Mouse (Mus musculus) hindbrain, embryonic 13.5 days (tissue): ENCODE results near the gene Srgap1. TPM values are rescaled to one million over a fixed set of nuclear protein-coding genes. Genes with fewer than 3 reads are reported as not detected.

Experiments
- ATAC-seq: fragments of 200-750 bp; cut with Nextera tagmentation; 2 replicates; pipeline ENCODE4 v1.8.0; 2017; ENCODE audit warnings: moderate TSS enrichment; ENCODE audit not compliant: low FRiP score
- H3K27ac ChIP-seq: fragments of 300-500 bp; sonication (generic); 2 replicates; pipeline ENCODE4 v1.5.1; 2015; ENCODE audit warnings: inconsistent platforms, mild to moderate bottlenecking, moderate library complexity
- H3K27me3 ChIP-seq: fragments of 300-500 bp; sonication (generic); 2 replicates; pipeline ENCODE4 v1.6.1; 2015; ENCODE audit warnings: mild to moderate bottlenecking, inconsistent platforms
- H3K36me3 ChIP-seq: fragments of 300-500 bp; sonication (generic); 2 replicates; pipeline ENCODE4 v1.6.1; 2015; ENCODE audit warnings: mild to moderate bottlenecking, inconsistent platforms
- H3K4me1 ChIP-seq: fragments of 300-500 bp; sonication (generic); replicated peaks from 2 replicates; pipeline ENCODE4 v1.6.1; 2015; ENCODE audit warnings: inconsistent platforms
- H3K4me2 ChIP-seq: fragments of 300-500 bp; sonication (generic); 2 replicates; pipeline ENCODE4 v1.6.1; 2015; ENCODE audit warnings: inconsistent platforms, mild to moderate bottlenecking, moderate library complexity
- H3K4me3 ChIP-seq: fragments of 300-500 bp; sonication (generic); 2 replicates; pipeline ENCODE4 v1.5.1; 2015; ENCODE audit warnings: mild to moderate bottlenecking, inconsistent platforms
- H3K9ac ChIP-seq: fragments of 300-500 bp; sonication (generic); 2 replicates; pipeline ENCODE4 v1.6.1; 2015; ENCODE audit warnings: mild to moderate bottlenecking, inconsistent platforms
- H3K9me3 ChIP-seq: fragments of 300-500 bp; sonication (generic); 2 replicates; pipeline ENCODE4 v1.6.1; 2016; ENCODE audit warnings: inconsistent platforms
- WGBS: fragments of 180-500 bp; shearing (Covaris S2); methylation state at CpG from one replicate; pipeline ENCODE4 v1.1.7; 2015; 5-methylcytosine and 5-hydroxymethylcytosine counted together
- polyA plus RNA-seq: library from polyadenylated mRNA; unstranded; fragments of >200 nt; fragmentation: Nextera tagmentation; extraction: Ambion mirVana; gene quantifications from 2 replicates; pipeline ENCODE4 v1.2.1, GENCODE M21; 2015

Gene Srgap1
- polyA plus RNA-seq, 1 experiment from 2014 or later: 42.0 TPM

DNA sequence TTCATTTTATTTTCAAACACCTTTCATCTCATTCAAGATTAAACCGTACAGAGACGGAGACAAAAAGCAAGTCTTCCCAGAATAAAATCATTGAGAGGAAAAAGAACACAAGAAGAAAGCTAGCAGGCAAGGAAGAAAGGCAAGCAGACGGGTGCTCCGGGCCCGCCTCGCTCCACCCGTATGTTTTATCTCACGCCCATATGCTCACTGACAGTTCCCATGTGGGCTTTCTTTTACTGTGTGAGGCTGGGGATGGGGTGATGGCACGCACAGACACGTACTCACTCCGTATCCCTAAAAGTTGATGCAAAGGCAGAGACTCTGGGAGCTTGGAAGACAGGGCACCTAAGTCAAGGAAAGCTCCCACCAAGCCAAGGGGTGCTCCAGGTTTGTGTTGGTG, 90.6 kb downstream of the Srgap1 start:
- no peaks in the 10 kb centered on the region for H3K9me3 ChIP-seq
- no peaks in the 10 kb centered on the region for H3K36me3 ChIP-seq
- ATAC-seq: no peak
- 66% methylated on average over 11 of the region's 11 CpGs for WGBS
- peak overlapping the region; percentile 70 for H3K27ac ChIP-seq
- no peak overlapping the region for H3K4me3 ChIP-seq
- no peak overlapping the region for H3K9ac ChIP-seq
- no peaks in the 10 kb centered on the region for H3K27me3 ChIP-seq
- H3K4me2 ChIP-seq: no peak overlapping the region
- peaks cover 42% of the 10 kb centered on the region for H3K4me1 ChIP-seq

DNA sequence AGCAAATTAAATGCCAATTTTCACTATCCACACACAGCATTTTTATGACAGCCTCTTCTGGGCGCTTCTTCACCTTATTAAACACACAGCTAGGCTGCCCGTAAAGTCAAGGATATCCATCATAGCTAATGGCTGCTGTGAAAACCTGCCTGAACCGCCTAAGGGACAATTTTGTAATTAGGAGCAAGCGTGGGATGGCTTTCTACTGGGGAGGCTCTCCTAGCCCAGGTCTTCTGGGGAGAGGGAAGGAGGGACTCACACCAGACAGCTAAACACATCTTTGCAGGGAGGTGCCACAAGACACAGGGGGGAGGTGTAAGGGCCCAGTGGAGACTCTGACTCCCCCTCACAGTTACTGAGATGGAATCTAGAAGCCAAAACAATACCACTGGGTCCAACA, 91.4 kb downstream of the Srgap1 start:
- peak; percentile 52; the same call in 1 of the 2 replicates for ATAC-seq
- WGBS: 36% methylated on average over 4 of the region's 4 CpGs
- H3K9ac ChIP-seq: no peak overlapping the region

DNA sequence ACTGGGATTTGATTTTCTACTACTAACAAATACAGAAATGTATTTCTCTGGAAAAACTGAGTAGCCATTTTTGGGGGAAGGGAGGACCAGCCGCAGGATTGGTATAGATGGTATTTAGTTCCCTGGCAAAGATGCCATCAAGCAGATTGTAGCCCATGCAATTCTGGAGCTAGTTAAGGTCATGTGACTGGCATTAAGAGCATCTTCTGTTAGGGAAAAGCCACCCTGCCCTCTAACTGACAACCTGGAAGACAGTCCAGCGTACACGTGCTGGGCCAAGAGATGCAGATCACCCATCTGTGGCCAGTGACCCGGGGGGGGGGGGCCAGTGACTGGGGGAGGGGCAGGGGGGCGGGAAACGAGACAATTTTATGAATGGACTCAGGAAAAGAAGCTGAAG, 92.2 kb downstream of the Srgap1 start:
- Histone ChIP-seq H3K36me3 (no peaks in the 10 kb centered on the region), H3K9ac (no peak overlapping the region), H3K4me1 (peaks cover 35% of the 10 kb centered on the region), H3K4me2 (no peak overlapping the region), H3K9me3 (no peaks in the 10 kb centered on the region), H3K27ac (peak overlapping the region; percentile 70; the same call in 1 of the 2 replicates), H3K27me3 (no peaks in the 10 kb centered on the region), H3K4me3 (no peak overlapping the region)
- WGBS: 84% methylated on average over 6 of the region's 6 CpGs
- no peak for ATAC-seq

More for the DNA sequence above, 91.4 kb downstream of the Srgap1 start:
- Histone ChIP-seq H3K27me3 (no peaks in the 10 kb centered on the region), H3K9me3 (no peaks in the 10 kb centered on the region), H3K4me1 (peaks cover 35% of the 10 kb centered on the region), H3K4me3 (no peak overlapping the region), H3K27ac (peak overlapping the region; percentile 70), H3K36me3 (no peaks in the 10 kb centered on the region), H3K4me2 (no peak overlapping the region)

DNA sequence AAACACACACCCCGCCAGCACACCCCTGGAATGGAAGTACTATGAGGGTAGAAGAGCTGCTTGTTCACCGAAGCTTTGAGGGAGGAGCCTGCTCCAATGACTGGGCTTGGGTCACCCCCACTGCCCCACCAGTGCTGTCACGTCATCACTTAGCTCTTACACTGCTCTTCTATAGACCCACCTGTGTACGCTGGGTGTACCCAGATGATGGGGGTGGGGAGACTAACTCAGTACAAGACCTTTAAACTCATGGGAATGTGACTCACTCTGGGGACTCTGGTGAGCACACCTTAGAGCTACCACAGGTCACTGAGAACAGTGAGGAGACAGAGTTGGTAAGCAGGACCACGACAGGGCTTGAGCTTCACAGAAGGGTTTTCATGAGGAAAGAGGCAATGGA, 94.1 kb downstream of the Srgap1 start:
- Histone ChIP-seq H3K4me2 (no peak overlapping the region), H3K27me3 (no peaks in the 10 kb centered on the region), H3K4me1 (peaks cover 30% of the 10 kb centered on the region), H3K9me3 (no peaks in the 10 kb centered on the region), H3K36me3 (no peaks in the 10 kb centered on the region), H3K9ac (no peak overlapping the region), H3K4me3 (no peak overlapping the region), H3K27ac (no peak overlapping the region)
- no peak for ATAC-seq
- 93% methylated on average over 5 of the region's 5 CpGs for WGBS

DNA sequence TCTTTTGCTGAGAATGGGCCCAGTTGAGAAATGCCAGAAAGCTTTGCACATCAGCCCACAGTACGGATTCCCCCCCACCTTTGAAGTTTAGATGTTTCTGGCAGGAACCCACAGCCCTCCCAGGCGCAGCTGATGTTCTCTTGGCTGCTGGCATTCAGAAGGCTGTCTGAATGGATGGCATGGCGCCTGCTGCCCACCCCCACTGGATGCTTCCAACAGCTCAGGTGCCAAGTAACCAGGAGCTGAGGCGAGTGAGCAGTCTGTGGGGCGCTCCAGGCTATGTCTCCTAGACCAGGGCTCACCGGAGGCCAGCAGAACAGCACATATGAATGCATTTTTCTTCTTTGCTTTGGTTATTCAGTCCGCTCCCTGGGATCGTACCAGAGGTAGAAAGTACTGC, 100.9 kb downstream of the Srgap1 start:
- no peak overlapping the region for H3K4me2 ChIP-seq
- H3K9ac ChIP-seq: no peak overlapping the region
- H3K4me3 ChIP-seq: no peak overlapping the region
- H3K9me3 ChIP-seq: no peaks in the 10 kb centered on the region; the same call in 1 of the 2 replicates
- 78% methylated on average over 8 of the region's 8 CpGs for WGBS
- peak; percentile 43; the same call in 1 of the 2 replicates for ATAC-seq
- no peaks in the 10 kb centered on the region for H3K36me3 ChIP-seq
- no peaks in the 10 kb centered on the region for H3K27me3 ChIP-seq
- H3K27ac ChIP-seq: peak overlapping the region; percentile 23; the same call in 1 of the 2 replicates
- H3K4me1 ChIP-seq: 0 out of 2 replicates have a peak, but pooled peaks cover 3% of the 10 kb centered on the region

DNA sequence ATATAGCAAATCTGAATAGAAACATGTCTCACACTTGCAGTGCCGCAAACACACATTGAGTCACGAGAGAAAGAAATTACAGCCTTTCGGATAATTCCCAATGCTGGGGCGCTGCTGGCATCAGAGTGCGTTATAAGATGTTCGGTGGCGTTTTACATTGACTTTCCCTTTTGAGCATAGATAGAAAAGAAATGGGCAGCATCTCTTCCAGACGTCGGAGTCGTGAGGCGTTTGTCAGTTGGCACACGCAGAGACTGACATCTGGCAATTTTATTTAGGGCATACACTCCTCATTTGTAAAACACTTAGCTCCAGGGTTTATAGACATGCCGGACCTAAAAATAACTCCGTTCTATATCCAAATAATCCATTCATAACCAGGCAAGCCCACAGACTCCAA, 115.2 kb downstream of the Srgap1 start:
- Histone ChIP-seq H3K4me3 (no peak overlapping the region), H3K36me3 (peaks cover 14% of the 10 kb centered on the region), H3K9ac (no peak overlapping the region), H3K4me2 (no peak overlapping the region), H3K4me1 (peaks cover 19% of the 10 kb centered on the region; the same call in 1 of the 2 replicates), H3K9me3 (no peaks in the 10 kb centered on the region), H3K27me3 (no peaks in the 10 kb centered on the region), H3K27ac (no peak overlapping the region)
- no peak for ATAC-seq
- WGBS: 85% methylated on average over 14 of the region's 14 CpGs

DNA sequence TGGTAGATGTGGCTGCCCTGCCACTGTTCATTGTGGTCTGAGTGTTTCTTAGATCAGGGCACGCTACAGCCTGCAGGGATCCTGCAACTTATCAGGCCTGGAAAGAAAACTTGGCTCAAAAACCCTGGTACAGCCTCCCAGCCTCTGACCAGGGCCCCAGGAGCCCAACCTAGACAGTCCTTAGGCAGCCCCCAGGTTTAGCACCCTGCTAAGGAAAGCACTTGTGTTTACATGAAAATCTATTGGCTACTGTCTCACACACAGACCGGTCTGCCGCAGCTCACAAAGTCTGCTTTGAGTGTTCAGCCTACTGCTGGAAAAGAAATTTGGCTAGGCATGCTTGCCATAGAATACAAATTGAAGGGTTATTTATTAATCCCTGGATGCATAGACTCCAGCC, 121.0 kb downstream of the Srgap1 start:
- peaks cover 52% of the 10 kb centered on the region for H3K36me3 ChIP-seq
- no peak overlapping the region for H3K9ac ChIP-seq
- no peak for ATAC-seq
- peaks cover 3% of the 10 kb centered on the region; the same call in 1 of the 2 replicates for H3K4me1 ChIP-seq
- H3K27ac ChIP-seq: peak overlapping the region; percentile 26; the same call in 1 of the 2 replicates
- H3K9me3 ChIP-seq: no peaks in the 10 kb centered on the region
- H3K27me3 ChIP-seq: no peaks in the 10 kb centered on the region
- no peak overlapping the region for H3K4me2 ChIP-seq
- 80% methylated on average over 3 of the region's 3 CpGs for WGBS
- no peak overlapping the region for H3K4me3 ChIP-seq

DNA sequence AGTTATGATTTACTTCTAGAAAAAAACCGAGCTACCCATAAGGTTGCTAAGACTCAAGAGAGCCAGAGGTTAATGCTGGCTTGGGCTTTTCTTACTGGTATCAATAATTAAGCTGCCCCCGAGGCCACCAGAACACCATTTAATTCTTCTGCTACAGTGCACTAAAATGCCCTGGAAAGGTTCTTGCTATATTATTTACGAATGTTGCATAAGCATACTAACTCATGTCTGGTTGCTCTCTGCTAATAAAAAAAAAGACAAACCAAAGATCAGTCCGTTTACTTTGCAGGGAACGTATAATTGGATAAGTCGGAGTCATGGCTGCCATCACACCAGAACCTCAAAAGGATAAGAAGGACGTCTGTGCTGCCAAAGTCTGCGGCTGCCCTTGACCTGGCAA, 128.1 kb downstream of the Srgap1 start:
- Histone ChIP-seq H3K36me3 (peaks cover 27% of the 10 kb centered on the region), H3K4me2 (no peak overlapping the region), H3K4me3 (no peak overlapping the region), H3K27me3 (no peaks in the 10 kb centered on the region), H3K27ac (no peak overlapping the region), H3K4me1 (peaks cover 10% of the 10 kb centered on the region), H3K9ac (no peak overlapping the region), H3K9me3 (no peaks in the 10 kb centered on the region)
- 79% methylated on average over 8 of the region's 8 CpGs for WGBS
- ATAC-seq: no peak

DNA sequence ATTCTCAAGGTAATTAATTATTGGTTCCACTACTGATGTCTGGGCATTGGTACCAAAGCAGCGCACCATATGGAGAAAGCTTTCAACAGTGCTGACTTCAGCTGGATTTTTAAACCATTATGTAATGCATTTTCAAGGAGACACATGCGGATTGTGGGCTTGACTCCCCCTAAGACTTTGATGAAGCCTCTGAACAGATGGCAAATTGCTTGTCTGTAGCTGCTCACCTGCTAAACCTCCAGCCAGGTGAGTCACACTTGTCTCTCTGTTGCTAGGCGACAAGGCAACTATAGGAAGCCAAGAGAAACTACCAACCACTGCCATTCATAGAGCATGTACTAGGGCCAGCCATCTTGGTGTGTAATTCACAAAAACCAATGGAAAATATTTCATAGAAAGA, 128.5 kb downstream of the Srgap1 start:
- 77% methylated on average over 3 of the region's 3 CpGs for WGBS
- Histone ChIP-seq H3K27me3 (no peaks in the 10 kb centered on the region), H3K4me3 (no peak overlapping the region), H3K27ac (peak overlapping the region; percentile 6; the same call in 1 of the 2 replicates), H3K9me3 (no peaks in the 10 kb centered on the region), H3K4me2 (no peak overlapping the region), H3K36me3 (peaks cover 22% of the 10 kb centered on the region), H3K9ac (no peak overlapping the region), H3K4me1 (peaks cover 10% of the 10 kb centered on the region)
- peak; percentile 28; the same call in 1 of the 2 replicates for ATAC-seq

DNA sequence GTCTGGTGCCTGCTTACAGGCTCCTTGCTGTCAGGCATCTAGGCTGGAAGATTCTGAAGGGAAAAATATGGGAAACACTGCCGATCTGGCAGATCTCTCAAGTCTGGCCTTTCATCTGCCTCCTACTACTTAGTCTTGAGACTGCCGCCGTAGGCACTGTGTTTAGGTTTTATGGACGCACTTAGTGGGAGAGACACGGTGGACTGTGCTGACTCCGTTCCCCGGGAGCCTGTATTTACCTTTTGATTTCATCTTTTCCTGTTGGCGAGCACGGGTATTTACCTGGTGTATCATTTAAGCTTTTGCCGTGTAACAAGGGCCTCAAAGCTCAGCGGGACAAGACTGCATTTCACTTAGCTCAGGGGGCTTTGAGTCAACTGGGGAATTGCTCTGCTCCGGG, 131.6 kb downstream of the Srgap1 start:
- 89% methylated on average over 12 of the region's 12 CpGs for WGBS
- Histone ChIP-seq H3K27ac (no peak overlapping the region), H3K27me3 (no peaks in the 10 kb centered on the region), H3K4me2 (no peak overlapping the region), H3K4me3 (no peak overlapping the region), H3K9me3 (no peaks in the 10 kb centered on the region), H3K36me3 (0 out of 2 replicates have a peak, but pooled peaks cover 5% of the 10 kb centered on the region), H3K9ac (no peak overlapping the region), H3K4me1 (peaks cover 10% of the 10 kb centered on the region)
- ATAC-seq: no peak

DNA sequence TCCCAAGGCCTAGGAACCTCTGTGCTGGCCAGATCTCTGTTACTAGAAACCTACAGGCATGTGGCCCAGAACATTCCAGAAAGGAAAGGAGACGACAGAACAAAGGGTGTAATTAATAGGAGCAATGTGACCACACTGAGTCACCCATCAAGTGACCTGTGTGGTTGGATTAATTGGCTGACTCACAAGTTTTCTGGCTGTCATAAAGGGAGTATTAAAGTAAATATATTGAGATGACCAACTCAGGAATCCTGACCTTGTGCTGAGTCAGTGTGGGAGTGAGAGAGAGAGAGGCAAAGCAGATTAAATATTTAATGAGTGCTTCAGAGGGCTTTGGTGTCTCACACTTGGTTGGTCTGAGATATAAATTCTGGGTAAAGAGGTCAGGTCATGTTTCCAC, 143.0 kb downstream of the Srgap1 start:
- Histone ChIP-seq H3K4me3 (no peak overlapping the region), H3K9me3 (no peaks in the 10 kb centered on the region), H3K4me1 (0 out of 2 replicates have a peak, but pooled peaks cover 9% of the 10 kb centered on the region), H3K9ac (no peak overlapping the region), H3K4me2 (no peak overlapping the region), H3K27me3 (no peaks in the 10 kb centered on the region), H3K27ac (0 out of 2 replicates have a peak overlapping the region, but pooled peaks have one; percentile 23), H3K36me3 (peaks cover 6% of the 10 kb centered on the region; the same call in 1 of the 2 replicates)
- WGBS: 34% methylated on average over 1 of the region's 1 CpGs
- no peak for ATAC-seq

DNA sequence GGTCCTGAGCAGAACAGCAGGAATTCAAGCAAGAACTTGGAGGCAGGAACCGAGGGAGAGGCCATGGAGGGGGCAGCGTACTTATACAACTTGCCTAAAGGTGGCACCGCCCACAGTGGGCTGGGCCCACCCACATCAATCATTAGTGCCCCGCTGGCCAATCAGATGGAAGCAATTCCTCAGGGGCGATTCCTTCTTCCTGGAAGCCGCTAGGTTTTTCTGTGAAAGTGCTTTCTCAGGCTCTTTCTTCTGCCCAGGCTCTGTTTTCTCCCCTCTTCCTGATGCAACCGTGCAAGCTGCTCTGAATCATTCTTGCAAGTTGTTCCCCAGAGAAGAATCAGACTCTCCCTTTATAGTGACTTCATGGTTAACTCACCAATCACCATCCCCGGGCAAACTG, 144.5 kb downstream of the Srgap1 start:
- Histone ChIP-seq H3K9ac (no peak overlapping the region), H3K27ac (no peak overlapping the region), H3K4me3 (no peak overlapping the region), H3K4me1 (0 out of 2 replicates have a peak, but pooled peaks cover 12% of the 10 kb centered on the region), H3K4me2 (no peak overlapping the region), H3K27me3 (no peaks in the 10 kb centered on the region), H3K36me3 (peaks cover 6% of the 10 kb centered on the region; the same call in 1 of the 2 replicates), H3K9me3 (no peaks in the 10 kb centered on the region)
- 83% methylated on average over 8 of the region's 8 CpGs for WGBS
- no peak for ATAC-seq

DNA sequence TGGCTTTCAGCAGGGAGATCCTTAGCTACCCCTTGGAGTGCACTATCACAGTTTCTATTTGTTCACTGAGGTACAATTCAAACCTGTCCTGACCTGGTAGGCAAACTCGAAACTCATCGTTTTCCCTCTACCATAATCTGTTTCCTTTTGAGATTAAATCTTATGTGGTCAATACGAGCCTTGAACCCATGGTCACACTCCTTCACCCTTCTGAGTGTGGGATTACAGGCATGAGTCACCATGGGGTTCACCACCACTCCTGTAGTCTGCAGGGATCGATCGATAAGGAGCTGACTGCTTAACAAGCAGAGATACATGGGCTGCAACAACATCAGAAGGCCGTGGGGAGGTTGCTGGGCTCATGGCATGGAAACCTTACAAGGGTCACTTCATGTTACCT, 146.3 kb downstream of the Srgap1 start:
- 84% methylated on average over 6 of the region's 6 CpGs for WGBS
- no peaks in the 10 kb centered on the region for H3K27me3 ChIP-seq

More for the DNA sequence above, 146.3 kb downstream of the Srgap1 start:
- H3K4me2 ChIP-seq: no peak overlapping the region
- peaks cover 9% of the 10 kb centered on the region; the same call in 1 of the 2 replicates for H3K36me3 ChIP-seq
- H3K4me1 ChIP-seq: 0 out of 2 replicates have a peak, but pooled peaks cover 12% of the 10 kb centered on the region
- no peak overlapping the region for H3K9ac ChIP-seq
- no peak overlapping the region for H3K27ac ChIP-seq
- H3K9me3 ChIP-seq: no peaks in the 10 kb centered on the region
- no peak for ATAC-seq
- H3K4me3 ChIP-seq: no peak overlapping the region
